Mouse (Mus musculus) brain, adult 2 months (tissue): Measurements from ENCODE around the gene Thrb.
A peak's percentile ranks its signal among the peaks of the same experiment; 100 is the strongest.

ENCODE experiments used
- DNase-seq: peaks from one replicate; pipeline ENCODE4 v3.0.0; 2011; ENCODE audit warnings: low read depth, low spot score

Thrb gene

GRCm38 (mm10) chr14:17868326-17868725 lies 208.3 kb downstream of the Thrb start:
- peak; percentile 43 for DNase-seq

GRCm38 (mm10) chr14:17875946-17876345 lies 215.9 kb downstream of the Thrb start:
- DNase-seq, result no peak

GRCm38 (mm10) chr14:17879446-17879845 lies 219.4 kb downstream of the Thrb start:
- no peak for DNase-seq

- DNase-seq, result no peak
These were observed 224.8 kb downstream of the Thrb start for GRCm38 (mm10) chr14:17884884-17885283.

GRCm38 (mm10) chr14:17885320-17885719 lies 225.3 kb downstream of the Thrb start:
- DNase-seq, result no peak

- DNase-seq, result no peak
These were observed 234.7 kb downstream of the Thrb start for GRCm38 (mm10) chr14:17894791-17895190.

- DNase-seq, result no peak
These were observed 239.8 kb downstream of the Thrb start for GRCm38 (mm10) chr14:17899733-17900413.

- peak; percentile 56 for DNase-seq
These were observed 240.3 kb downstream of the Thrb start for GRCm38 (mm10) chr14:17900414-17900795.

GRCm38 (mm10) chr14:17902426-17902825 lies 242.4 kb downstream of the Thrb start:
- no peak for DNase-seq

GRCm38 (mm10) chr14:17903121-17903520 lies 243.1 kb downstream of the Thrb start:
- no peak for DNase-seq

GRCm38 (mm10) chr14:17904554-17904953 lies 244.5 kb downstream of the Thrb start:
- peak; percentile 60 for DNase-seq

- DNase-seq, result no peak
These were observed 245.6 kb downstream of the Thrb start for GRCm38 (mm10) chr14:17905627-17906026.

- peak; percentile 71 for DNase-seq
These were observed 246.9 kb downstream of the Thrb start for GRCm38 (mm10) chr14:17906931-17907330.

- DNase-seq, result no peak
These were observed 251.1 kb downstream of the Thrb start for GRCm38 (mm10) chr14:17911157-17911556.

- DNase-seq, result peak; percentile 40
These were observed 252.6 kb downstream of the Thrb start for GRCm38 (mm10) chr14:17912573-17913207.

- no peak for DNase-seq
These were observed 255.5 kb downstream of the Thrb start for GRCm38 (mm10) chr14:17915556-17915955.

- no peak for DNase-seq
These were observed 256.6 kb downstream of the Thrb start for GRCm38 (mm10) chr14:17916651-17917050.

GRCm38 (mm10) chr14:17917124-17917763 lies 257.2 kb downstream of the Thrb start:
- DNase-seq, result peak; percentile 60

GRCm38 (mm10) chr14:17917899-17918298 lies 257.8 kb downstream of the Thrb start:
- no peak for DNase-seq

GRCm38 (mm10) chr14:17922807-17923704 lies 263.0 kb downstream of the Thrb start:
- DNase-seq, result no peak

- peak; percentile 92 for DNase-seq
These were observed 267.4 kb downstream of the Thrb start for GRCm38 (mm10) chr14:17927469-17927868.

GRCm38 (mm10) chr14:17929585-17929984 lies 269.5 kb downstream of the Thrb start:
- peak; percentile 39 for DNase-seq
